Mouse (Mus musculus) midbrain, postnatal 0 days (tissue): ENCODE measurements at regions not wholly inside any gene's neighbourhood (a gene's known extent, or its start where the extent isn't known, plus 50 kb on each side); places are given as distances from the start of the nearest gene placed in this dataset.
A peak's percentile ranks its signal among the peaks of the same experiment; 100 is the strongest.

Experiments used
- ATAC-seq: fragments of 200-750 bp; cut with Nextera tagmentation; 2 replicates; pipeline ENCODE4 v1.8.0; 2017; ENCODE audit warnings: moderate number of reproducible peaks, mild to moderate bottlenecking, moderate TSS enrichment, moderate library complexity; ENCODE audit not compliant: low FRiP score
- DNase-seq: peaks from one replicate; pipeline ENCODE4 v3.0.0-alpha.2; 2015; ENCODE audit warnings: low spot score
- H3K27ac ChIP-seq: fragments of 300-500 bp; sonication (generic); 2 replicates; pipeline ENCODE4 v1.5.1; 2014; ENCODE audit warnings: low read depth, mild to moderate bottlenecking, low read length, mixed read lengths
- H3K27me3 ChIP-seq: fragments of 300-500 bp; sonication (generic); 2 replicates; pipeline ENCODE4 v1.6.1; 2014; ENCODE audit warnings: low read length, control low read depth, mixed read lengths; ENCODE audit not compliant: insufficient read depth
- H3K36me3 ChIP-seq: fragments of 300-500 bp; sonication (generic); 2 replicates; pipeline ENCODE4 v1.6.1; 2014; ENCODE audit warnings: low read length, control low read depth, mixed read lengths; ENCODE audit not compliant: insufficient read depth
- H3K4me1 ChIP-seq: fragments of 300-500 bp; sonication (generic); 2 replicates; pipeline ENCODE4 v1.6.1; 2014; ENCODE audit warnings: mild to moderate bottlenecking, control low read depth, antibody characterized with exemption, low read length, mixed read lengths; ENCODE audit not compliant: insufficient read depth
- H3K4me2 ChIP-seq: fragments of 300-500 bp; sonication (generic); 2 replicates; pipeline ENCODE4 v1.6.1; 2014; ENCODE audit warnings: low read depth, mild to moderate bottlenecking, low read length, mixed read lengths; ENCODE audit not compliant: poor library complexity, severe bottlenecking
- H3K4me3 ChIP-seq: fragments of 300-500 bp; sonication (generic); 2 replicates; pipeline ENCODE4 v1.5.1; 2014; ENCODE audit warnings: low read depth, mild to moderate bottlenecking, low read length, moderate library complexity
- H3K9ac ChIP-seq: fragments of 300-500 bp; sonication (generic); replicated peaks from 2 replicates; pipeline ENCODE4 v1.6.1; 2014; ENCODE audit warnings: mild to moderate bottlenecking, low read length, moderate library complexity, mixed read lengths; ENCODE audit not compliant: poor library complexity, severe bottlenecking
- H3K9me3 ChIP-seq: fragments of 300-500 bp; sonication (generic); 2 replicates; pipeline ENCODE4 v1.6.1; 2016; ENCODE audit warnings: low read length, control low read depth
- CTCF ChIP-seq: IDR thresholded peaks from 2 replicates; pipeline ENCODE4 v1.5.1; 2016; ENCODE audit warnings: antibody characterized with exemption, mild to moderate bottlenecking
- WGBS: fragments of 180-500 bp; shearing (Covaris S2); extraction: QIAGEN DNeasy Blood & Tissue Kit; methylation state at CpG from one replicate; pipeline ENCODE4 v1.1.7; 2014; 5-methylcytosine and 5-hydroxymethylcytosine counted together

DNA sequence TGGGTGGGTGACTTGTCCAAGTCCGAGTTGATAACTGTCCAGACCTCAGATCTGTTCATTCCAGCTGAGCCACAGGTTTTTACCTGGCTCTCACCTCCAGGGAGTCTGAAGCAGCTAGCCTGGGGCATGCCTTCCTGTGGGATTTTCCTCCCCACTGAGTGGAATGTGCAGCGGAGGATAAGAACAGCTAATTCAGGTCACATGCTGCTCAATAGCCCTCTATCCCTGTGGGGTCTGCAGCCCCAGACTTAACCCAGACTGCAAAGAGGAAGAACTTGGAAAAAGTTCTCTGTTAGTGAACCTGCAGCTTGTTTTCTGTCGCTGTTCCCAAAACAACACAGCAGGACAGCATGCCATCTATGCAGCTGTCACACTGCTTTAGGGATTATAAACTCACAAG is 59.0 kb upstream of the Bod1 start:
- no peak overlapping the region; the same call in 1 of the 2 replicates for H3K27ac ChIP-seq
- no peaks in the 10 kb centered on the region for H3K36me3 ChIP-seq
- peaks cover 4% of the 10 kb centered on the region; the same call in 1 of the 2 replicates for H3K4me1 ChIP-seq
- DNase-seq (no peak), ATAC-seq (no peak)
- H3K4me3 ChIP-seq, result no peak overlapping the region
- no peaks in the 10 kb centered on the region for H3K27me3 ChIP-seq
- TF ChIP-seq CTCF, result no peak
- H3K4me2 ChIP-seq, result no peak overlapping the region
- H3K9ac ChIP-seq, result no peak overlapping the region
- 24% methylated on average over 3 of the region's 3 CpGs for WGBS
- no peaks in the 10 kb centered on the region for H3K9me3 ChIP-seq

DNA sequence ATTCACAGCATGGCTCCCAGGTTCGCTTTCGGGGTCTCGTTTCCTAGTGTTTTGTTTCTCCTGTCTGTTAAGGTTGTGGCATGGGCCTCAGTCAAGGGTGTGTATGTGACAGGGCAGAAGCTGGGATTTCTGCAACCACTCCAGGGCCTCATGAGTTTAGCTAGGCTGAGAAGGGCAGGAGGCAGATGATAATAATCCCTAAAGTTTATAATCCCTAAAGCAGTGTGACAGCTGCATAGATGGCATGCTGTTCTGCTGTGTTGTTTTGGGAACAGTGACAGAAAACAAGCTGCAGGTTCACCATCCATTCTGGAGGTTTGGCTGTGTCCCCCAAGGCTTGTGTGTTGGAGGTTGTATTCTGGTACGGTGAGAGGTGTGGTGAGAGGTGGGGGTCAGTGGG is 59.8 kb upstream of the Bod1 start:
- peaks cover 4% of the 10 kb centered on the region; the same call in 1 of the 2 replicates for H3K4me1 ChIP-seq
- no peak for TF ChIP-seq CTCF
- no peaks in the 10 kb centered on the region for H3K27me3 ChIP-seq
- WGBS, result 37% methylated on average over 4 of the region's 4 CpGs
- H3K36me3 ChIP-seq, result no peaks in the 10 kb centered on the region
- H3K4me2 ChIP-seq, result no peak overlapping the region
- H3K27ac ChIP-seq, result no peak overlapping the region
- ATAC-seq (no peak), DNase-seq (no peak)
- H3K9ac ChIP-seq, result no peak overlapping the region
- H3K9me3 ChIP-seq, result no peaks in the 10 kb centered on the region
- no peak overlapping the region for H3K4me3 ChIP-seq

DNA sequence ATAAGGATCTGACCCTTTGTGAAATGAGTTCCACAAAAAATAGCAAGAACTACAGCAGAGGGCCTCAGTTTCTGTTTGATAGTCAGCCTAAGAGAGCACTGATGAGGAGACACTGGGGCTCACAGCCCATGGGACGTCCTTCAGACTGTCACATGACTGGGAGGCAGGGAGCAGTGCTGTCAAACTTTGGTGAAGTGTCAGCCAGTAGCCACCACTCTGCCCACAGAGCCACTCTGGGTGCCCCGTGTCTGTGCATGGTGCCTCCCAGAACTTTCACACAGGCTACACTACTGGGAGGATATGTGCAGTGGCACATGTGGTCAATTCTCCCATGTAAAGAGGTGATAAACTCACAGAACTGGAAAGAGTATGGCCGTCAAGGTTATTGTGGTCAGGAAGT is 60.7 kb upstream of the Bod1 start:
- Histone ChIP-seq H3K27ac (no peak overlapping the region), H3K9ac (no peak overlapping the region), H3K4me3 (no peak overlapping the region), H3K27me3 (no peaks in the 10 kb centered on the region), H3K4me1 (peaks cover 4% of the 10 kb centered on the region; the same call in 1 of the 2 replicates), H3K4me2 (no peak overlapping the region), H3K9me3 (no peaks in the 10 kb centered on the region), H3K36me3 (no peaks in the 10 kb centered on the region)
- no peak for DNase-seq
- 85% methylated on average over 3 of the region's 3 CpGs for WGBS
- ATAC-seq, result no peak
- no peak for TF ChIP-seq CTCF

DNA sequence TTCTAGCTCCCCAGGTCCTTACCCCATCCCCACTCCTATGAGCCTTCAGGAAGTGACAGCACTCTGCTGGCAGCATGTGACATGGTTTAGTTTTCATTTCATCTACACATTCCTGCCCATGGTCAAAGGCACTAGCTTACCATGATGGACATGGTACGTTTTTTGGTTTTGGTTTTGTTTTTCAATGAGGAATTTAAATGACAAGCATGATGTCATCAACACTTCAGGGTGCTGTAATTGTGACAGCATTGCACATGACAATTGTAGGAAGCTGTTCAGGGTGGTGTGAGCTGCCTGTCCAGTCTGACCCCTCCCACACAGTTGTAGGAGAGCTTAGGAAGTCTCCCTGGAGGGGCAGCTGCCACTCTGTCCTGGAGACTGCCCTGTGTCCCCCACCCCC is 61.3 kb upstream of the Bod1 start:
- Histone ChIP-seq H3K27me3 (no peaks in the 10 kb centered on the region), H3K4me1 (peaks cover 4% of the 10 kb centered on the region; the same call in 1 of the 2 replicates), H3K27ac (no peak overlapping the region), H3K4me2 (no peak overlapping the region), H3K4me3 (no peak overlapping the region), H3K36me3 (no peaks in the 10 kb centered on the region), H3K9ac (no peak overlapping the region), H3K9me3 (no peaks in the 10 kb centered on the region)
- DNase-seq, result no peak
- 61% methylated on average over 1 of the region's 1 CpGs for WGBS
- TF ChIP-seq CTCF, result no peak
- ATAC-seq, result no peak

DNA sequence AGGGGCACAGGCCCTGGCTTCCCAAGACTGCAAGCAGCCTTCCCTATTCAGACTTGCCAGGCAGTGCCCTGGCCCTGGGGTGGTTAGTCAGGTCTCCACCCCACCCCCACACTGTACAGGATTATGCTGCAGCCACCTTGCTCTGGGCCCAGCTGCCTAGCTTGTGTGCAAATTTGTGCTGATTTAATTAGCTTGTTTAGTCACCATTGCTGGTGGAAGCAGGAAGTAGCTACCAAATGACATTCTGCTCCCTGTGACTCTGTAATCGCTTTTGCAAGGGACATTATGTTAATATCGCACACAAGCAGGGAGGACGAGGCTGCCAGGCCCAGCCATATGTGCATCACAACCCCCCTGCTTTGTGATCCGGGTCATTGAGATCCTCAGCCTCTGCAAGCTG is 62.4 kb upstream of the Bod1 start:
- no peak for TF ChIP-seq CTCF
- peak; percentile 81 for DNase-seq
- H3K4me1 ChIP-seq, result peaks cover 4% of the 10 kb centered on the region; the same call in 1 of the 2 replicates
- no peak overlapping the region for H3K4me2 ChIP-seq
- no peak overlapping the region for H3K27ac ChIP-seq
- no peak overlapping the region for H3K9ac ChIP-seq
- H3K36me3 ChIP-seq, result no peaks in the 10 kb centered on the region
- 18% methylated on average over 4 of the region's 4 CpGs for WGBS
- H3K27me3 ChIP-seq, result no peaks in the 10 kb centered on the region
- peak; percentile 42 for ATAC-seq
- no peaks in the 10 kb centered on the region for H3K9me3 ChIP-seq
- H3K4me3 ChIP-seq, result no peak overlapping the region

DNA sequence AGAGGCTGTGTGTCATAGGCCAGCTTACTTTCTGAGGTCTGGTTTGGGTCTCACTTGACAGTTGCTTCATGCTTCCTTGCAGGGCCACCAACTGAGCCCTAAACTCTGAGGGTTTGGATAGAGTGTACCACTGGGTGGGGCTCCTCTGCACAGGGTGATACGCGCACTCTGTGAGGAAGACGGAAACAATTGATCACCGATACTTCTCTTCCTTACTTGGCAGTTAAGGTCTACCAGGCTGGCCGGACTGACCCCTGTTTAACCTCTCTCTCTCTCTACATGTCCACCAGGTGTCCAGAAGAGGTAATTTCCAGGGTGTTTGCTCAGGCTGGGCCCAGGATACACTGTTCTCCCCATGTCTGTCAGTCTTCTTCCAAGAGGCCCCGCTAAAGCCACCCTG is 63.6 kb upstream of the Bod1 start:
- ATAC-seq (no peak), DNase-seq (no peak)
- Histone ChIP-seq H3K27ac (no peak overlapping the region), H3K36me3 (no peaks in the 10 kb centered on the region), H3K4me2 (no peak overlapping the region), H3K9ac (no peak overlapping the region), H3K27me3 (no peaks in the 10 kb centered on the region), H3K9me3 (no peaks in the 10 kb centered on the region), H3K4me1 (peaks cover 4% of the 10 kb centered on the region; the same call in 1 of the 2 replicates), H3K4me3 (no peak overlapping the region)
- TF ChIP-seq CTCF, result no peak
- 93% methylated on average over 6 of the region's 6 CpGs for WGBS
